Mouse (Mus musculus): ENCODE measurements around the gene Mustn1.

GRCm38 (mm10) chr14:30903036-30903435 is 24.0 kb downstream of the Mustn1 start:
- TF ChIP-seq CTCF (IDR thresholded peaks at IDR 0.05; ENCODE audit: borderline replicate concordance, insufficient read depth, low read depth, low read length) (no peak), POLR2A (IDR thresholded peaks at IDR 0.05; ENCODE audit: borderline replicate concordance, insufficient read depth, low read length) (no peak)
